Mouse (Mus musculus) G1E (cell line): ENCODE data around the gene E130208F15Rik. TPM values are rescaled to one million over a fixed set of nuclear protein-coding genes. Genes with fewer than 3 reads are reported as not detected.

ENCODE experiments used
- ATAC-seq: 2 replicates; pipeline ENCODE4 v1.8.0; 2016; ENCODE audit warnings: mild to moderate bottlenecking; ENCODE audit not compliant: insufficient number of reproducible peaks, poor library complexity, low FRiP score, severe bottlenecking; ENCODE audit errors: extremely low read depth
- DNase-seq: peaks from one replicate; pipeline ENCODE4 v3.0.0; 2012; ENCODE audit warnings: low spot score
- H3K27me3 ChIP-seq: 2 replicates; pipeline ENCODE4 v1.6.1; 2012; ENCODE audit warnings: mild to moderate bottlenecking, low read length, inconsistent platforms; ENCODE audit not compliant: insufficient read depth
- H3K36me3 ChIP-seq: replicated peaks from 2 replicates; pipeline ENCODE3; 2012; ENCODE audit warnings: mild to moderate bottlenecking, inconsistent platforms
- H3K4me1 ChIP-seq: 2 replicates; pipeline ENCODE4 v1.6.1; 2012; ENCODE audit warnings: low read depth, low read length, inconsistent platforms, mixed read lengths; ENCODE audit not compliant: insufficient read depth
- H3K4me3 ChIP-seq: 2 replicates; pipeline ENCODE4 v1.5.1; 2012; ENCODE audit warnings: low read depth, mild to moderate bottlenecking, inconsistent platforms, low read length, moderate library complexity, mixed read lengths
- H3K9me3 ChIP-seq: replicated peaks from 2 replicates; pipeline ENCODE4 v1.6.1; 2012; ENCODE audit warnings: inconsistent platforms
- CTCF ChIP-seq: IDR thresholded peaks from 2 replicates; pipeline ENCODE4 v1.5.1; 2012; ENCODE audit warnings: low read depth, low read length, inconsistent platforms, mixed read lengths
- GATA1 ChIP-seq: IDR thresholded peaks from 2 replicates; pipeline ENCODE4 v1.6.1; 2012; ENCODE audit warnings: borderline replicate concordance, low read length, inconsistent platforms, mixed read lengths
- GATA2 ChIP-seq: IDR thresholded peaks from 2 replicates; pipeline ENCODE4 v1.6.1; 2012; ENCODE audit warnings: low read depth, low read length, inconsistent platforms, borderline replicate concordance
- POLR2AphosphoS5 ChIP-seq: IDR thresholded peaks from 2 replicates; pipeline ENCODE4 v1.6.1; 2012; ENCODE audit warnings: low read depth, low read length, inconsistent platforms; ENCODE audit not compliant: insufficient replicate concordance
- TAL1 ChIP-seq: conservative IDR thresholded peaks from 2 replicates; pipeline ENCODE4 v1.6.1; 2012; ENCODE audit warnings: low read depth, low read length, inconsistent platforms, mixed read lengths
- polyA plus RNA-seq: library from polyadenylated mRNA; stranded (reverse); fragments of >175 nt; gene quantifications from 2 replicates; pipeline ENCODE4 v1.2.3, GENCODE M21; 2012
- total RNA-seq, 2 experiments: library from RNA; stranded (forward) in 1 of 2; stranded (reverse) in 1 of 2; fragments of 200-1000 nt in 1 of 2; fragments of >200 nt in 1 of 2; fragmentation: Nextera tagmentation in 1 of 2; gene quantifications; 2 replicates each; pipeline ENCODE4 v1.2.3; 2014 to 2017

The E130208F15Rik gene
- total and polyA plus RNA-seq, 3 experiments = 0.49 to 2.3 (median 1.3) TPM

DNA sequence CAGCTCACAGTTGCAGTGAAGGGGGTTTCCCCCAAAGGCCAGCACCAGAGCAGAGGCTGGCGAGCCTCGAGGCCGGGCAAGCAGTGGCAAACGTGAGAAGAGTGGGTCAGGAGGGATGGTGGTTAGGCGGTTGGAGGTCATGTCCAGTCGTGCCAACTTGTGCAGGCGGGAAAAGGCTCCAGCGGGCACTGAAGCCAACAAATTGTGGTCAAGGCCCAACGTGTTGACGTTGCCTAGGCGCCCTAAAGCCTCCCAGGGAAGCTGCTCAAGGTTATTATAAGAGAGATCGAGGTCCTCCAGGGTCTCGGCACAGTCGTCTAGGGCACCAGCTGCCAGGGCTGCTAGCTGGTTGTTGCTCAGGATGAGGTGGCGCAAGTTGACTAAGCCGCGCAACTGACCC, 38.5 kb downstream of the E130208F15Rik start:
- H3K9me3 ChIP-seq = no peaks in the 10 kb centered on the region
- peaks cover 24% of the 10 kb centered on the region for H3K27me3 ChIP-seq
- ATAC-seq (no peak), DNase-seq (no peak)
- H3K36me3 ChIP-seq = no peaks in the 10 kb centered on the region
- H3K4me3 ChIP-seq = no peak overlapping the region
- no peaks in the 10 kb centered on the region for H3K4me1 ChIP-seq
- no peak for TF ChIP-seq CTCF
- no peak for TF ChIP-seq TAL1
- no peak for TF ChIP-seq POLR2AphosphoS5
- no peak for TF ChIP-seq GATA2
- TF ChIP-seq GATA1 = no peak

GRCm38 (mm10) chr7:30362652-30363343, 41.3 kb downstream of the E130208F15Rik start, which contains the start of gene Lrfn3:
TSS of gene Lrfn3 (minus strand) at chr7:30362772.
- Histone ChIP-seq H3K4me1 (no peaks in the 10 kb centered on the region), H3K4me3 (no peak within 1 kb of the TSS), H3K27me3 (peaks cover 24% of the 10 kb centered on the region), H3K36me3 (no peaks in the 10 kb centered on the region), H3K9me3 (no peaks in the 10 kb centered on the region)
- TF ChIP-seq POLR2AphosphoS5 (no peak), GATA2 (no peak), CTCF (no peak), TAL1 (no peak), GATA1 (no peak)
- DNase-seq (no peak), ATAC-seq (no peak)

- no peak for DNase-seq
- H3K9me3 ChIP-seq = no peaks in the 10 kb centered on the region
- TF ChIP-seq TAL1 (no peak), GATA2 (no peak), GATA1 (no peak), CTCF (no peak), POLR2AphosphoS5 (no peak)
- peaks cover 24% of the 10 kb centered on the region for H3K27me3 ChIP-seq
- no peaks in the 10 kb centered on the region for H3K36me3 ChIP-seq
- H3K4me3 ChIP-seq = no peak overlapping the region
- no peak for ATAC-seq
- H3K4me1 ChIP-seq = no peaks in the 10 kb centered on the region
These were observed 41.8 kb downstream of the E130208F15Rik start for GRCm38 (mm10) chr7:30363344-30363738.

GRCm38 (mm10) chr7:30367466-30367865, 45.9 kb downstream of the E130208F15Rik start:
- no peak overlapping the region for H3K4me3 ChIP-seq
- ATAC-seq (no peak), DNase-seq (no peak)
- no peaks in the 10 kb centered on the region for H3K9me3 ChIP-seq
- TF ChIP-seq GATA2 = no peak
- no peak for TF ChIP-seq CTCF
- no peak for TF ChIP-seq POLR2AphosphoS5
- TF ChIP-seq GATA1 = no peak
- no peak for TF ChIP-seq TAL1
- peaks cover 23% of the 10 kb centered on the region for H3K27me3 ChIP-seq
- H3K4me1 ChIP-seq = no peaks in the 10 kb centered on the region
- H3K36me3 ChIP-seq = no peaks in the 10 kb centered on the region

Other genes with a start within 250 kb of the E130208F15Rik start
Only the 20 nearest of the 33 such genes appear.
- gene Zfp146, start 152.0 kb upstream of the E130208F15Rik start, total RNA-seq (2014; fragmentation: Nextera tagmentation) = 123 and 124 TPM in 2 replicates
- gene Zfp146, start 152.0 kb upstream of the E130208F15Rik start, total RNA-seq (2017) = 74.8 and 77.9 TPM in 2 replicates
- 4.6 and 12.7 TPM in 2 replicates for gene Zfp146, start 152.0 kb upstream of the E130208F15Rik start, polyA plus RNA-seq
- 16.0 and 19.4 TPM in 2 replicates for gene Cox7a1, start 137.6 kb upstream of the E130208F15Rik start, total RNA-seq (2014; fragmentation: Nextera tagmentation)
- gene Cox7a1, start 137.6 kb upstream of the E130208F15Rik start, total RNA-seq (2017) = 55.2 and 57.0 TPM in 2 replicates
- gene Cox7a1, start 137.6 kb upstream of the E130208F15Rik start, polyA plus RNA-seq = 23.4 and 32.4 TPM in 2 replicates
- 313 and 371 TPM in 2 replicates for gene Capns1, start 122.9 kb upstream of the E130208F15Rik start, total RNA-seq (2014; fragmentation: Nextera tagmentation)
- gene Capns1, start 122.9 kb upstream of the E130208F15Rik start, total RNA-seq (2017) = 182 and 204 TPM in 2 replicates
- 98.4 and 131 TPM in 2 replicates for gene Capns1, start 122.9 kb upstream of the E130208F15Rik start, polyA plus RNA-seq
- gene Polr2i, start 89.8 kb upstream of the E130208F15Rik start, total RNA-seq (2014; fragmentation: Nextera tagmentation) = 23.0 and 34.5 TPM in 2 replicates
- gene Polr2i, start 89.8 kb upstream of the E130208F15Rik start, total RNA-seq (2017) = 58.7 and 66.6 TPM in 2 replicates
- gene Polr2i, start 89.8 kb upstream of the E130208F15Rik start, polyA plus RNA-seq = 66.9 and 79.0 TPM in 2 replicates
- gene Tbcb, start 89.5 kb upstream of the E130208F15Rik start, total RNA-seq (2014; fragmentation: Nextera tagmentation) = 18.9 and 19.7 TPM in 2 replicates
- gene Tbcb, start 89.5 kb upstream of the E130208F15Rik start, total RNA-seq (2017) = 30.8 and 38.1 TPM in 2 replicates
- 20.7 and 38.1 TPM in 2 replicates for gene Tbcb, start 89.5 kb upstream of the E130208F15Rik start, polyA plus RNA-seq
- not detected in 2 replicates for gene Ovol3, start 86.0 kb upstream of the E130208F15Rik start, total RNA-seq (2014; fragmentation: Nextera tagmentation)
- not detected in 2 replicates for gene Ovol3, start 86.0 kb upstream of the E130208F15Rik start, total RNA-seq (2017)
- not detected in 2 replicates for gene Ovol3, start 86.0 kb upstream of the E130208F15Rik start, polyA plus RNA-seq
- gene Thap8, start 41.6 kb upstream of the E130208F15Rik start, total RNA-seq (2014; fragmentation: Nextera tagmentation) = 1.4 and 2.2 TPM in 2 replicates
- gene Thap8, start 41.6 kb upstream of the E130208F15Rik start, total RNA-seq (2017) = 0.64 and 1.1 TPM in 2 replicates
- gene Thap8, start 41.6 kb upstream of the E130208F15Rik start, polyA plus RNA-seq = 0.10 TPM in 1 of 2 replicates, not detected in the other
- 16.5 and 57.9 TPM in 2 replicates for gene Wdr62, start 41.3 kb upstream of the E130208F15Rik start, total RNA-seq (2014; fragmentation: Nextera tagmentation)
- 7.0 and 8.2 TPM in 2 replicates for gene Wdr62, start 41.3 kb upstream of the E130208F15Rik start, total RNA-seq (2017)
- gene Wdr62, start 41.3 kb upstream of the E130208F15Rik start, polyA plus RNA-seq = 40.3 and 59.1 TPM in 2 replicates
- not detected in 2 replicates for gene Clip3, start 30.0 kb upstream of the E130208F15Rik start, total RNA-seq (2014; fragmentation: Nextera tagmentation)
- gene Clip3, start 30.0 kb upstream of the E130208F15Rik start, total RNA-seq (2017) = 0.33 TPM in 1 of 2 replicates, not detected in the other
- gene Clip3, start 30.0 kb upstream of the E130208F15Rik start, polyA plus RNA-seq = not detected in 2 replicates
- gene Alkbh6, start 13.0 kb upstream of the E130208F15Rik start, total RNA-seq (2014; fragmentation: Nextera tagmentation) = 17.2 and 22.1 TPM in 2 replicates
- gene Alkbh6, start 13.0 kb upstream of the E130208F15Rik start, total RNA-seq (2017) = 18.5 and 24.1 TPM in 2 replicates
- gene Alkbh6, start 13.0 kb upstream of the E130208F15Rik start, polyA plus RNA-seq = 44.2 and 52.2 TPM in 2 replicates
- gene Syne4, start 6.9 kb upstream of the E130208F15Rik start, total RNA-seq (2014; fragmentation: Nextera tagmentation) = 2.1 and 5.4 TPM in 2 replicates
- 1.0 and 2.6 TPM in 2 replicates for gene Syne4, start 6.9 kb upstream of the E130208F15Rik start, total RNA-seq (2017)
- 2.8 and 4.0 TPM in 2 replicates for gene Syne4, start 6.9 kb upstream of the E130208F15Rik start, polyA plus RNA-seq
- gene Sdhaf1, start 2.2 kb downstream of the E130208F15Rik start, total RNA-seq (2014; fragmentation: Nextera tagmentation) = 4.1 and 4.3 TPM in 2 replicates
- 8.9 and 11.4 TPM in 2 replicates for gene Sdhaf1, start 2.2 kb downstream of the E130208F15Rik start, total RNA-seq (2017)
- 9.2 and 11.7 TPM in 2 replicates for gene Sdhaf1, start 2.2 kb downstream of the E130208F15Rik start, polyA plus RNA-seq
- not detected in 2 replicates for gene Lrfn3, start 41.0 kb downstream of the E130208F15Rik start, total RNA-seq (2014; fragmentation: Nextera tagmentation)
- gene Lrfn3, start 41.0 kb downstream of the E130208F15Rik start, total RNA-seq (2017) = 0.11 and 0.12 TPM in 2 replicates
- not detected in 2 replicates for gene Lrfn3, start 41.0 kb downstream of the E130208F15Rik start, polyA plus RNA-seq
- 12.9 and 19.6 TPM in 2 replicates for gene Tyrobp, start 92.0 kb downstream of the E130208F15Rik start, total RNA-seq (2014; fragmentation: Nextera tagmentation)
- 92.7 and 101 TPM in 2 replicates for gene Tyrobp, start 92.0 kb downstream of the E130208F15Rik start, total RNA-seq (2017)
- gene Tyrobp, start 92.0 kb downstream of the E130208F15Rik start, polyA plus RNA-seq = 4.4 and 12.5 TPM in 2 replicates
- not detected in 2 replicates for gene Hcst, start 98.1 kb downstream of the E130208F15Rik start, total RNA-seq (2014; fragmentation: Nextera tagmentation)
- gene Hcst, start 98.1 kb downstream of the E130208F15Rik start, total RNA-seq (2017) = 2.6 and 3.1 TPM in 2 replicates
- gene Hcst, start 98.1 kb downstream of the E130208F15Rik start, polyA plus RNA-seq = 0.25 and 0.55 TPM in 2 replicates
- gene Nfkbid, start 100.0 kb downstream of the E130208F15Rik start, total RNA-seq (2014; fragmentation: Nextera tagmentation) = 3.0 and 4.5 TPM in 2 replicates
- gene Nfkbid, start 100.0 kb downstream of the E130208F15Rik start, total RNA-seq (2017) = 0.98 and 2.1 TPM in 2 replicates
- gene Nfkbid, start 100.0 kb downstream of the E130208F15Rik start, polyA plus RNA-seq = 4.8 TPM in 2 replicates
- gene Aplp1, start 123.8 kb downstream of the E130208F15Rik start, total RNA-seq (2014; fragmentation: Nextera tagmentation) = not detected in 2 replicates
- gene Aplp1, start 123.8 kb downstream of the E130208F15Rik start, total RNA-seq (2017) = 0.49 TPM in 1 of 2 replicates, not detected in the other
- not detected in 2 replicates for gene Aplp1, start 123.8 kb downstream of the E130208F15Rik start, polyA plus RNA-seq
- gene Kirrel2, start 135.9 kb downstream of the E130208F15Rik start, total RNA-seq (2014; fragmentation: Nextera tagmentation) = not detected in 2 replicates
- gene Kirrel2, start 135.9 kb downstream of the E130208F15Rik start, total RNA-seq (2017) = 0.35 TPM in 1 of 2 replicates, not detected in the other
- not detected in 2 replicates for gene Kirrel2, start 135.9 kb downstream of the E130208F15Rik start, polyA plus RNA-seq
- not detected in 2 replicates for gene Nphs1, start 136.6 kb downstream of the E130208F15Rik start, total RNA-seq (2014; fragmentation: Nextera tagmentation)
- 0.11 TPM in 1 of 2 replicates, not detected in the other for gene Nphs1, start 136.6 kb downstream of the E130208F15Rik start, total RNA-seq (2017)
- not detected in 2 replicates for gene Nphs1, start 136.6 kb downstream of the E130208F15Rik start, polyA plus RNA-seq
- not detected in 2 replicates for gene Prodh2, start 171.9 kb downstream of the E130208F15Rik start, total RNA-seq (2014; fragmentation: Nextera tagmentation)
- gene Prodh2, start 171.9 kb downstream of the E130208F15Rik start, total RNA-seq (2017) = not detected in 2 replicates
- not detected in 2 replicates for gene Prodh2, start 171.9 kb downstream of the E130208F15Rik start, polyA plus RNA-seq